Mouse (Mus musculus): ENCODE measurements around the gene Cd19. TPM values are rescaled to one million over a fixed set of nuclear protein-coding genes. Genes with fewer than 3 reads are reported as not detected.

The Cd19 gene
- total RNA-seq, 2 experiments from 2014 or later = 0.48 TPM; not detected in 1

DNA sequence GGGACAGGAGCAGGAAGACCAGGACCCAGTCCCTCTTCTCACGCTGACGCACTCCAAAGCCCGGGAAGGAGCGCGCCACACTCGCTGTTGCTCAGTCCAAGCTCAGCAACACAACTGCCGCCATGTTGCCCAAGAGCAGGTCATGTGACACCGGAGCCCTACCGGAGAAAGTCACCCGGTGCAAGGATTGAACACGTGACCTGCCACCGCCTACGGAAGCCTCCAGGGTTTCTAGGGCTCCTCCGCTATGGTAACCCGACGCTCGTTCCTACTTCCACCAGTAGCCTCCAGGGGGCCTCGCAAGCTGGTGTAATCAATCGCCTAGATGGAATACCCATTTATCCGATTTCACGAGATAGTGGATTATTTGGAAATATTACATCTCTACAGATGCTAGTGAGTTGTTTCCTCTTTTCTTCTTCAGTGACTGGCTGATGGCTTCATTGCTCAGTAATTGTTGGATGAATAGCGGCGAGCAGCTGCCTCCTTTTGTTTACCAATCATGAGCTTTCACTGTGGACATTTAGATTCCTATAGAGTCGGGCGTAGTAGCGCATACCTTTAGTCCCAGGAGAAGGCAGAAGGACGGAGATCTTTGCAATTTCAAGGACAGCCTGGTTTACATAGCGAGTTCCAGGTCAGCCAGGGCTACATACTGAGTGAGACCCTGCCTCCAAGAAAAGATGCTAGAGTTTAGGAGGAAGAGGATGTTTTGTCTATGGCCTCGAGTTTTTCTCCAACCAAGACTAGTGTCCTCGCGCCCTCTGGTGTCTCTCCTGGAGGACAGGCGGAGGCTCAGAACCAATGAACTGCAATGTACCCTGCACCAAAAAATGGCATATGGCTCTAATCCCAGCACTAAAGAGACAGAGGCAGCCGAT lies 37.2 kb downstream of the Cd19 start, which contains the start of gene Spns1:
Gene Spns1 (minus strand): TSS at position 173 of the 881 bp plus-strand sequence.
- DNase-seq = peak; percentile 92

GRCm38 (mm10) chr7:126376903-126377277 lies 37.8 kb downstream of the Cd19 start:
- no peak for DNase-seq

DNA sequence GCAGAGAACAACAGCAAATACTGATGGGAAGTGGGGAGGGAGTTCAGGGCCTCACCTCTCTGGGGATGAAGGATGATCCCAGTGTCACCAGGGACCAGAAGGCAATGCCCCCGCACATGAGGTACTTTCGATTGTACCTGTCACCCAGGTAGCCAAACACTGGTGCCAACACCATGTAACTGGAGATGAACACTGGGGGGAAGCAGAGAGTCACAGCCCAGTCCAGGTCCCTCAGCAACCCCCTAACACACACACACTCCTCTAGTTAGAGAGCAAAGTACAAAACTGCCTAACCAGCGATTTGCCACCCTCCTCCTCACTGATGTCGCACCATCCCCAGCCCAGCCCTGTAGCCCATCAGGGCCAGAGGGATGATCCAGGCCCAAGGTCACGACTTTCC lies 39.7 kb downstream of the Cd19 start:
- no peak for DNase-seq

GRCm38 (mm10) chr7:126374526-126374925 lies 40.2 kb downstream of the Cd19 start:
- DNase-seq = no peak

DNA sequence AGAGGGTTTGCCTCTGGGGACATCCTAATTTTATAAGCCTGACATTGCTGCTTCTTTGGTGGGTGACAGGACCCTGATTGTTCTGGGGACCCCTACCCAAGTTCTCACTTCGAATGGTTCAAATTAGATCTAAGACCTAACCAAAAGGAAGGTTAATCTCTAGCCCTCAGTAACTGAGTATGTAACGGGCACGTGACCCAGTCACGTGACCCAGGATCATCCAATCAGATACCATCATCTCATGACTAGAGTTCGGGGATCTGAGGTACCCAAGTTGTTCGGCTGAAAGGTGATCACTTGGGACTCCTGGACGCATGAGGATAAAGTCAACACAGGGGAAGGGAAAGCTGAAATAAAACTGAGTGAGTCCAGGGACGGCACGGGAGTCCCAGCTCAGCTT lies 41.7 kb downstream of the Cd19 start:
- DNase-seq = no peak

DNA sequence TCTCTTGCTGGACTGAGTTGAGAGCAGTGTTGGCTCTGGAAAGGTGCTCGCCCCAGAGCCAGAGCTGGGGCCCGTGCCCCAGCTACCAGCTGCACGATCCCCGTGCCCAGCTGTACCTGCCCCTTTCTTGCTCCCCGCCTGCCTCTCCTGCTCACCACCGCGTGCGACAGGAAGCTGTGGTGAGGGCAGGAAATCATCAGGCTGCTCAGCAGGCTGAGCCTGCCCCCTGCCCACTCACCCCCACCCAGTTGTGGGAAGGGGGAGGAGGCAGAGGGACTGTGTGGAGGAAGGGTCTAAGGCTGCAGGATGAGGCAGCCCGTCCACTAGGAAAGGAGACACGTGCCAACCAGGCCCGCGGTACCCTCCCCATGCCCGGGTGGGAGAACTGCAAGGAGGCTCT lies 45.3 kb downstream of the Cd19 start, which contains the start of gene Lat:
Gene Lat (minus strand): TSS at position 178 of the 400 bp plus-strand sequence.
- peak; percentile 52 for DNase-seq

GRCm38 (mm10) chr7:126368367-126368766 lies 46.3 kb downstream of the Cd19 start:
- DNase-seq = no peak

- no peak for DNase-seq
Measured at GRCm38 (mm10) chr7:126367636-126368035, 47.1 kb downstream of the Cd19 start.

GRCm38 (mm10) chr7:126363038-126363437 lies 51.7 kb downstream of the Cd19 start:
- DNase-seq = no peak

DNA sequence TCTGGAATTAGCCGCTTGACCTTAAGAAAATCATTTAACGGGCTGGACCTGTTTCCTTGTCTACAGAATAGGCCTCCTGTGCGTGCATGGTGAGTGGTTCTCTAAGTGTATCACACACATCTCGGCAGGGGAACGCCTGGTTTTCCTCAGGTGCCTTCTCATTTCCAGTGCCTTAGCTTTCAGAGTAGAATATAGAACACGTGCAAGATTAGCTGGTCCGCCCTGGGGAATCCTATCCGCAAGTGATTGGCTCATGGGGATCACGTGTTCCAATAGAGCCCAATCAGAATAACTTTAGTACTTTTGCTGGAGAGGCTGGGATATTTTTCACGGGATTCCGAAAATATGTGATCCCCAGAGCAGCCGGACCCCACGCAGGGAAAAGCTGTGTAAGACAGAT lies 55.6 kb downstream of the Cd19 start:
- no peak for DNase-seq

Small RNA genes within 50 kb of the gene (microRNA-seq; reads per million reads assigned to microRNA genes)
- 0 reads per million in 2 experiments for gene Mir7058 (ENCODE audit: borderline replicate concordance in 2 of 2)

Other genes with a start within 250 kb of the Cd19 start
- 10 to 100 TPM; 15.8 to 16.0 TPM for gene Xpo6, start 214.4 kb downstream of the Cd19 start, total RNA-seq (2021)
- 10 to 100 TPM; 22.2 to 25.0 TPM for gene Sbk1, start 142.3 kb downstream of the Cd19 start, total RNA-seq (2021)
- under 1 TPM in 1 of 2 experiments, not detected in 1; 0.43 TPM for gene Lat, start 45.3 kb downstream of the Cd19 start, total RNA-seq (2021)
- 10 to 100 TPM; 22.9 to 23.3 TPM for gene Spns1, start 37.4 kb downstream of the Cd19 start, total RNA-seq (2021)
- 1 to 10 TPM; 2.8 to 3.2 TPM for gene Nfatc2ip, start 18.2 kb downstream of the Cd19 start, total RNA-seq (2021)
- 10 to 100 TPM; 11.2 to 14.6 TPM for gene Rabep2, start 13.9 kb upstream of the Cd19 start, total RNA-seq (2021)
- gene Atp2a1, start 48.2 kb upstream of the Cd19 start, total RNA-seq (2021) = over 10,000 TPM; 22,501 to 25,220 TPM
- 10 to 100 TPM; 41.5 to 43.9 TPM for gene Sh2b1, start 60.5 kb upstream of the Cd19 start, total RNA-seq (2021)
- gene Tufm, start 72.5 kb upstream of the Cd19 start, total RNA-seq (2021) = 100 to 1,000 TPM; 131 to 139 TPM
- gene Atxn2l, start 88.5 kb upstream of the Cd19 start, total RNA-seq (2021) = 10 to 100 TPM; 26.0 to 26.4 TPM
- gene Eif3c, start 151.5 kb upstream of the Cd19 start, total RNA-seq (2021) = 100 to 1,000 TPM; 130 to 138 TPM
- gene Apobr, start 170.1 kb upstream of the Cd19 start, total RNA-seq (2021) = under 1 TPM; 0.26 to 0.59 TPM
- gene Cln3, start 170.9 kb upstream of the Cd19 start, total RNA-seq (2021) = 10 to 100 TPM in 1 of 2 experiments, 1 to 10 TPM in 1; 8.8 to 10.6 TPM
- gene Il27, start 180.1 kb upstream of the Cd19 start, total RNA-seq (2021) = not detected
- 10 to 100 TPM; 10.6 to 14.2 TPM for gene Nupr1, start 216.0 kb upstream of the Cd19 start, total RNA-seq (2021)
- 10 to 100 TPM; 24.0 to 25.1 TPM for gene Sgf29, start 234.4 kb upstream of the Cd19 start, total RNA-seq (2021)